Mouse (Mus musculus): ENCODE data around the gene Cdk5rap3. TPM values are rescaled to one million over a fixed set of nuclear protein-coding genes. Genes with fewer than 3 reads are reported as not detected.

Cdk5rap3 gene
- polyA plus RNA-seq, 1 experiment from 2014 or later: 98.2 TPM

DNA sequence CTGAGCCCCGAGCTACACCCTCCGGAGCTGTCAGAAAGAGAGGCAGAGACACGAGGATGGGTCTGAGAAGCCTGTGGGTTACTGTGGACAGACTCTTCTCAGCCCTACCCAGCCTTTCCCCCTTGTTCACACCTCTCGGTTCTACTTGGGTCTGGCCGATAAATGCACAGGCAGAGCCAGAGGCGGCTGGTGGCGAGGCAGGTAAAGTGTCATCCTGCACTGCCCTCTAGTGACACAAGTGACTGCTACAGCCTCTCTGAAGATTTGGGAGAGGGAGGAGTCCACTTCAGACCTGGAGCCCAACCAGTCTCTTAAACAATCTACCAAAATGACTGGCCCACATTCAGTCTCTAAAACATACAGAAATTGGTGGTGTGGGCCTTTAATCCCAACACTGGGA, 6.3 kb downstream of the Cdk5rap3 start:
- ATAC-seq (ENCODE audit: low FRiP score) (peak; percentile 51), DNase-seq (ENCODE audit: low spot score) (peak; percentile 90)
- 22% methylated on average over 7 of the region's 7 CpGs for WGBS
- peak overlapping the region; percentile 24; the same call in 1 of the 2 replicates for H3K9ac ChIP-seq (ENCODE audit: low read depth, low read length)
- H3K36me3 ChIP-seq (ENCODE audit: control insufficient read depth, insufficient read depth, low read length): 0 out of 2 replicates have a peak, but pooled peaks cover 3% of the 10 kb centered on the region
- no peak overlapping the region for H3K4me2 ChIP-seq (replicated peaks; ENCODE audit: low read depth, low read length)
- H3K4me3 ChIP-seq (ENCODE audit: low read depth, low read length): no peak overlapping the region
- no peaks in the 10 kb centered on the region for H3K9me3 ChIP-seq (ENCODE audit: control insufficient read depth, low read length)
- no peaks in the 10 kb centered on the region for H3K27me3 ChIP-seq (ENCODE audit: control insufficient read depth, insufficient read depth, low read length)
- peaks cover 35% of the 10 kb centered on the region for H3K4me1 ChIP-seq (replicated peaks; ENCODE audit: control insufficient read depth, insufficient read depth, low read length)
- peak overlapping the region; percentile 52; the same call in 1 of the 2 replicates for H3K27ac ChIP-seq (ENCODE audit: low read depth, low read length)

DNA sequence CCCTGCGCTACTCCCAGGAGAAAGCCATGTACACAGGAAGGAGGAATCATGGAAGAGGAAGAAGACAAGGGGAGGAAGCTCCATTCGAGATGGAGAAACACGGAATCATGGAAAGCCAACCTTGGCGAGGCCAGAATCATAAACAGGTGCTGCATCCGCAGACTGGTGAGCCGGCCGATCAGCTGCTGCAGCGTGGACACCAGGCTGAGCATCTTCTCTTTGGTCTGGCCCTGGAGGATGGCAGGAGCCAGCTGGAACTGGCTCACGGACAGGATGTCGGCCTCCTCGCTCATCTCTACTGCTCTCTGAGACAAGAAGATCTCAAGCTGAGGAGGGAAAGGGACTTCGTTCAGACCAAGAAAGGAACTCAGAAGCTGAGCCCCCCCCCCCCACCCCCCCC, 7.7 kb downstream of the Cdk5rap3 start:
- Histone ChIP-seq H3K27me3 (ENCODE audit: control insufficient read depth, insufficient read depth, low read length) (no peaks in the 10 kb centered on the region), H3K9ac (ENCODE audit: low read depth, low read length) (peak overlapping the region; percentile 16; the same call in 1 of the 2 replicates), H3K4me2 (replicated peaks; ENCODE audit: low read depth, low read length) (no peak overlapping the region), H3K9me3 (ENCODE audit: control insufficient read depth, low read length) (no peaks in the 10 kb centered on the region), H3K4me1 (replicated peaks; ENCODE audit: control insufficient read depth, insufficient read depth, low read length) (peaks cover 38% of the 10 kb centered on the region), H3K27ac (ENCODE audit: low read depth, low read length) (peak overlapping the region; percentile 95), H3K4me3 (ENCODE audit: low read depth, low read length) (no peak overlapping the region), H3K36me3 (ENCODE audit: control insufficient read depth, insufficient read depth, low read length) (0 out of 2 replicates have a peak, but pooled peaks cover 3% of the 10 kb centered on the region)
- DNase-seq (ENCODE audit: low spot score) (no peak), ATAC-seq (ENCODE audit: low FRiP score) (no peak)
- 87% methylated on average over 12 of the region's 12 CpGs for WGBS

GRCm38 (mm10) chr11:96906431-96907161, 9.7 kb downstream of the Cdk5rap3 start:
- H3K4me3 ChIP-seq (ENCODE audit: low read depth, low read length): no peak overlapping the region
- peak overlapping the region; percentile 95 for H3K27ac ChIP-seq (ENCODE audit: low read depth, low read length)
- 16% methylated on average over 15 of the region's 15 CpGs for WGBS
- DNase-seq (ENCODE audit: low spot score): peak; percentile 72
- peaks cover 49% of the 10 kb centered on the region for H3K4me1 ChIP-seq (replicated peaks; ENCODE audit: control insufficient read depth, insufficient read depth, low read length)
- no peaks in the 10 kb centered on the region for H3K27me3 ChIP-seq (ENCODE audit: control insufficient read depth, insufficient read depth, low read length)
- peak overlapping the region; percentile 3 for H3K9ac ChIP-seq (ENCODE audit: low read depth, low read length)
- ATAC-seq (ENCODE audit: low FRiP score): peak; percentile 61
- no peak overlapping the region for H3K4me2 ChIP-seq (replicated peaks; ENCODE audit: low read depth, low read length)
- H3K9me3 ChIP-seq (ENCODE audit: control insufficient read depth, low read length): no peaks in the 10 kb centered on the region
- H3K36me3 ChIP-seq (ENCODE audit: control insufficient read depth, insufficient read depth, low read length): 0 out of 2 replicates have a peak, but pooled peaks cover 3% of the 10 kb centered on the region

DNA sequence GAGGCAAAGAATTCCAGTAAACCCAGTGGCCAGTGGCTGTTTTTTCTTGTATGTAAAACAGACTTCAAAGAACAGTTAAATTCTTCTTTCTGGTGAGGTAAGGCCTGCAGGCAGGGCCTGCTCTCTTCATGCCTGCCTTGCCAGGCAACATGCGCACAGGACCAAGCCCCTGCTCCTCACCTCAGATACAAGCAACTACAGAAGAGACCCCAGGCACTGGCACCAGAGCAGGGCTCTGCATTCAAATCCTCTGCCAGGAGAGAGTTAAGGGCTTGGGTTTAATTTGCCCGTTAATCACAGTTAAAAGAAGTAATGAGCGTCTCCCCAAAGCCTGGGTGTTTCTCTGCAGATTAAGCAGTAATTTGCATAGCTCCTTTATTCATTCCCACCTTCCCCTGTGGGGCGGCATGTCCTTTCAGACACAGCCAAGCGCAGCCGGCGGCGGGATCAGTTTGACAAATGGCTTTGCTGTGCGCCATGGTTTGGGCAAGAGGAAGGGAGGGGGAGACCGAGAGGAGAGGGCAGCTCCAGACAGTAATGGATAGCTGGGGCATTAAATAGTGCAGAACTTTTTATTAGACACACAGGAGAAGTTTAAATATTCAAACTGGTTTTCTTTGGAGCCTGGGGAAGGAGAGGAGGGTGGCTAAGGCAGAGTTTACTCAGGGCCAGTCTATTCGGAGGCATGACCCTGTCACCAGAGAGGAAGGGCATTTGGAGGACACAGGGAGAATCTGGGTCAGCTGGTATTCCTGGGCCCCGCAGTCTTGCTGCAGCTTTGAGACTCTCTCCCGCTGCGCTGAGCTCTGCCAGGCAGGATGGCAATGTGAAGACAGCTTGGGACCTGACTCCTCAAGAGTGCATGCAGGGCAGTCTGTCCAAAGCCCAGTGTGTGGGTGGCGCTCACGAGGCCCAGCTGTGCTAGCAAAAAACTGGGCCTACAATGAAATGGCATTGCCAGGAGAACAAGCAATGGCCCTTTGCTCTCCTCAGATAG, 13.4 kb downstream of the Cdk5rap3 start:
- peak overlapping the region; percentile 97 for H3K27ac ChIP-seq (ENCODE audit: low read depth, low read length)
- ATAC-seq (ENCODE audit: low FRiP score) (peak; percentile 66), DNase-seq (ENCODE audit: low spot score) (peak; percentile 82)
- 10% methylated on average over 16 of the region's 16 CpGs for WGBS
- no peaks in the 10 kb centered on the region for H3K36me3 ChIP-seq (ENCODE audit: control insufficient read depth, insufficient read depth, low read length)
- H3K4me2 ChIP-seq (replicated peaks; ENCODE audit: low read depth, low read length): no peak overlapping the region
- H3K4me3 ChIP-seq (ENCODE audit: low read depth, low read length): no peak overlapping the region
- H3K9me3 ChIP-seq (ENCODE audit: control insufficient read depth, low read length): no peaks in the 10 kb centered on the region
- H3K4me1 ChIP-seq (replicated peaks; ENCODE audit: control insufficient read depth, insufficient read depth, low read length): peaks cover 67% of the 10 kb centered on the region
- peak overlapping the region; percentile 38; the same call in 1 of the 2 replicates for H3K9ac ChIP-seq (ENCODE audit: low read depth, low read length)
- no peaks in the 10 kb centered on the region for H3K27me3 ChIP-seq (ENCODE audit: control insufficient read depth, insufficient read depth, low read length)

DNA sequence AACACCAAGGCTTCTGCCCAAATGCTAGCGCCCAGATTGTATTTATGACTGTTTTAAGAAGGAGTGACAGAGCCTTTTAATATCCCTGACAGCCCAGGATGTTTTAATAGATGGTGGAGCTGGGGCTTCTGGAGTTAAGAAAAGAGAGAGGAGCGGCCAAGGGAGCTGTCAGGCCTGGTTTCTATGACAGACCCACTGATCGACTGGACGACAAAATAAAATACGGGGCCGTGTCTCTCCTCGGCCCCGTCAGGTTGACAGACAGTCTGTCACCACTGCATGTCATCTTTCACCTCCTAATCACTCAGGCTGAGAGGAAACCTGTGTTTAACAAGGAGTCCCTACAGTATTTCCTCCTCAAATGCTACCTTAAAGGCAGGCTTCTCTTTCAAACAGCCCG, 15.0 kb downstream of the Cdk5rap3 start:
- WGBS: 29% methylated on average over 9 of the region's 9 CpGs
- DNase-seq (ENCODE audit: low spot score) (peak; percentile 39), ATAC-seq (ENCODE audit: low FRiP score) (no peak)
- peaks cover 59% of the 10 kb centered on the region for H3K4me1 ChIP-seq (replicated peaks; ENCODE audit: control insufficient read depth, insufficient read depth, low read length)
- no peaks in the 10 kb centered on the region for H3K27me3 ChIP-seq (ENCODE audit: control insufficient read depth, insufficient read depth, low read length)
- H3K4me2 ChIP-seq (replicated peaks; ENCODE audit: low read depth, low read length): no peak overlapping the region
- no peak overlapping the region for H3K4me3 ChIP-seq (ENCODE audit: low read depth, low read length)
- H3K27ac ChIP-seq (ENCODE audit: low read depth, low read length): peak overlapping the region; percentile 97
- no peaks in the 10 kb centered on the region for H3K9me3 ChIP-seq (ENCODE audit: control insufficient read depth, low read length)
- H3K36me3 ChIP-seq (ENCODE audit: control insufficient read depth, insufficient read depth, low read length): no peaks in the 10 kb centered on the region
- H3K9ac ChIP-seq (ENCODE audit: low read depth, low read length): peak overlapping the region; percentile 43

DNA sequence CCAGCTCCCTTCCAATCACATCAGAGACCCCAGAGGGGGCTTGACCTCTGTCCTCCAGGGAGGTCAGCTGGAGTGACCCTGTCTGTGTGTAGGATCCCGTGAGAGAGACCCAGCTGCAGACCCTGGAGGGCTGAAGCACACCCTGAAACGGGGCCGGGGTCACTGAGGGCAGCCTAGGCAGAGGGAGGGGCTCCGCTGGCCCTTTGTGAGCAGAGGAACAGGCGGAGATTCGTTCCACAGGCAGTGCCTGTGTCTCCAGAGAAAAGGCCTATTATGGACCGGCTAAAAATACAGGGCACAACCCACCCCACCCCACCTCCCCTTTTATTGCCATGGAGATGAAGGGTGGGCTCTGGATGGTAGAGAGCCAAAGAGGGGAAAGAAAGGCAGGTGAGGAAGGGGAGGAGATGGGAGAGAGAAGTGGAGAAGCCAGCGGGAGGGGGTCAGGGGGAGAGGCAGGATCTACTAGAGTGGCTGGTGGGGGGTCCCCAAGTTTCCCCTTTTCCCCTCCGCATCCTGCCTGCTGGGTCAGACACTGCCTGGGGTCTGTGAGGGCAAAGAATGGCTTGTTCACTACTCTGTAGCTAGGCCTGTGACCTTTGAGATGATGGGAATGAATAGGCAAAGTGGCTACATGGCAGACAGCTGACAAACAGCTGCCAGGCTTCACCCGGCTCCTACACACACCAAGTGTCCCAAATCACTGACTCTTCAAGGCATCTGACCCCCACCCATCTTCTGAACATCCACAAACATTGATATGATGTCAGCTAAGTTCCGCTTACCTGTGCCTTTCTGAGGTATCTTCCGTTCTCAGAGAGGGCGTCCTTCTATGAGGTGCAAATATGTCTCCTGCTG, 16.6 kb downstream of the Cdk5rap3 start:
- Histone ChIP-seq H3K36me3 (ENCODE audit: control insufficient read depth, insufficient read depth, low read length) (no peaks in the 10 kb centered on the region), H3K4me3 (ENCODE audit: low read depth, low read length) (no peak overlapping the region), H3K9ac (ENCODE audit: low read depth, low read length) (peak overlapping the region; percentile 45; the same call in 1 of the 2 replicates), H3K27me3 (ENCODE audit: control insufficient read depth, insufficient read depth, low read length) (no peaks in the 10 kb centered on the region), H3K4me2 (replicated peaks; ENCODE audit: low read depth, low read length) (0 out of 2 replicates have a peak overlapping the region, but pooled peaks have one; percentile 17), H3K4me1 (replicated peaks; ENCODE audit: control insufficient read depth, insufficient read depth, low read length) (peaks cover 47% of the 10 kb centered on the region), H3K9me3 (ENCODE audit: control insufficient read depth, low read length) (no peaks in the 10 kb centered on the region), H3K27ac (ENCODE audit: low read depth, low read length) (peak overlapping the region; percentile 97)
- WGBS: 15% methylated on average over 13 of the region's 13 CpGs
- DNase-seq (ENCODE audit: low spot score) (peak; percentile 89), ATAC-seq (ENCODE audit: low FRiP score) (peak; percentile 88)

DNA sequence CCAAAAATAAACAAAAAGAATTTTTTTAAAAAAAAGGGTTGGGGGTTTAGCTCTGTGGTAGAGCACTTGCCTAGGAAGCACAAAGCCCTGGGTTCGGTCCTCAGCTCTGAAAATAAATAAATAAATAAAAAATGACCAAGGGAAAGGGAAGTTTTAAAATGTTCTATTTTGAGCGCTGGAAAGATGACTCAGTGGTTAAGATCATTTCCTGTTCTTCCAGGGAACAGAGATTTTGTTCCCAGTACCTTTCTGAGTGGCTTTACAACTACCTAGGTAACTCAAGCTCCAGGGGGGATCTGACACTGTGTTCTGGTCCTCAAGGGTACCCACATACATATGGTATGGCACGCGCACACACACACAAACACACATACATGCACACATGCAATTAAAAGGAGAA, 20.4 kb downstream of the Cdk5rap3 start:
- ATAC-seq (ENCODE audit: low FRiP score) (no peak), DNase-seq (ENCODE audit: low spot score) (no peak)
- Histone ChIP-seq H3K4me3 (ENCODE audit: low read depth, low read length) (no peak overlapping the region), H3K27me3 (ENCODE audit: control insufficient read depth, insufficient read depth, low read length) (no peaks in the 10 kb centered on the region), H3K27ac (ENCODE audit: low read depth, low read length) (peak overlapping the region; percentile 88; the same call in 1 of the 2 replicates), H3K36me3 (ENCODE audit: control insufficient read depth, insufficient read depth, low read length) (no peaks in the 10 kb centered on the region), H3K4me2 (replicated peaks; ENCODE audit: low read depth, low read length) (no peak overlapping the region), H3K9ac (ENCODE audit: low read depth, low read length) (no peak overlapping the region), H3K9me3 (ENCODE audit: control insufficient read depth, low read length) (no peaks in the 10 kb centered on the region), H3K4me1 (replicated peaks; ENCODE audit: control insufficient read depth, insufficient read depth, low read length) (peaks cover 42% of the 10 kb centered on the region)
- whole genome bisulfite sequencing: 90% methylated on average over 4 of the region's 4 CpGs
